Mouse (Mus musculus): ENCODE measurements around the gene Plekhh1. TPM values are rescaled to one million over a fixed set of nuclear protein-coding genes. Genes with fewer than 3 reads are reported as not detected.
A peak's percentile ranks its signal among the peaks of the same experiment; 100 is the strongest.

Gene Plekhh1
- total RNA-seq, 2 experiments from 2014 or later: 2.6 to 2.9 TPM

DNA sequence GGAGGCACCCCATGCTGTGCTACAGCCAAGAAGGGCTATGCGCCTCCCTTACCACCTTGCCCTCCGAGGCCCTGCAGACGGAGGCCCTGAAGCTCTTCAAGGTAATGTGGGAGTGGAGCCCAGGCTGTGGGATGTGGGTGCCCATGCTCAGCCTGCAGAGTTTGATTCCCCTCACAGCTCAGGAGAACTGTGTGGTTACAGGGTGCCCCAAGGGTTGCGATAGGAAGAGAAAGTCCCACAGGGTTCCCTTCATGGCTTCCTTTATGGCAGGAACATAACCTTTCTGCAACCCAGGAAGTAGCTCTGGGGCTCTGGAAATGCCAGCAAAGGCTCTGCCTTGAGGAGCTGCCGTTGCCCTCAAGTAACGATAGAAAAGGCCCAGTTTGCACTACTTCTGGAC, 41.0 kb downstream of the Plekhh1 start:
- no peak for DNase-seq (ENCODE audit: low spot score in 2 of 2)

DNA sequence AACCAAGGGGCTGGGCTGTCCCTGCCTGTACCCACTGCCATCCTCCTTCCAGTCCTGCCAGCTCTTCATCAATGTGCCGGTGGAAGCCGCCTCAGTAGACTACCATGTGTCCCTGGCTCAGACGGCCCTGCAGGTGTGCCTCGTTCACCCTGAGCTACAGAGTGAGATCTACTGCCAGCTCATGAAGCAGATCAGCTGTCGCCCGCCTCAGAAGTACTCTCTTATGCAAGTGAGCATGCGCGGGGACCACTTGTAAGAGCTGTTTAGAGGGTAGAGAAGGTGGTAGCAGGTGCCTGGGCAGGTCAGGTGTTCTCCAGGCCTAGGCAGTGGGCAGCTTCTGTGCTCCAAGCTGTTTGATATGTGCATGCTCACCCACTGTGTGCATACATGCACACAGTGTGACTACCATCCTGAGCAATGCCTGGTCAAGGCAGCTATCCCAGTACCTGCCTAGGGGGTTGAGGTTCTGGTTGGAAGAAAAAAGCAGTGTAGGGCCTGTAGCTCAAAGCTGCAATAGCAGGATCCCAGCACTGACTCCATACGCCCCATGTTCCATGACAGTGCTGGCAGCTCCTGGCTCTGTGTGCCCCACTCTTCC, 41.9 kb downstream of the Plekhh1 start:
- DNase-seq (ENCODE audit: low spot score in 2 of 2): no peak

DNA sequence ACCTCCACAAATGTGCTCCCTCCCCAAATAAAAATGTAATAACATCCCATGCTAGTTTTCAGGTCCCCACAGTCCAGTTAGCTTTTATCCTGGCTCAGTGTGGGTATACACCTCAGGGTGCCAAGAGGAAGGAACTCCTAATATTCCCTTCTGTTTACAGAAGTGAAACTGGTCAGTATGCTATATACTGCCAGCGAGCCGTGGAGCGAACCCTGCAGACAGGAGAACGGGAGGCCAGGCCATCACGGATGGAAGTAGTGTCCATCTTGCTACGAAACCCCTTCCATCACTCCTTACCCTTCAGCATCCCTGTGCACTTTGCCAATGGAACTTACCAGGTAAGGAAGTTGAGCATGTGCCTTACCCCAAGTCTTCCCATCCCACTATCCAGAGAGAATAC, 43.6 kb downstream of the Plekhh1 start:
- DNase-seq (ENCODE audit: low spot score in 2 of 2): no peak

DNA sequence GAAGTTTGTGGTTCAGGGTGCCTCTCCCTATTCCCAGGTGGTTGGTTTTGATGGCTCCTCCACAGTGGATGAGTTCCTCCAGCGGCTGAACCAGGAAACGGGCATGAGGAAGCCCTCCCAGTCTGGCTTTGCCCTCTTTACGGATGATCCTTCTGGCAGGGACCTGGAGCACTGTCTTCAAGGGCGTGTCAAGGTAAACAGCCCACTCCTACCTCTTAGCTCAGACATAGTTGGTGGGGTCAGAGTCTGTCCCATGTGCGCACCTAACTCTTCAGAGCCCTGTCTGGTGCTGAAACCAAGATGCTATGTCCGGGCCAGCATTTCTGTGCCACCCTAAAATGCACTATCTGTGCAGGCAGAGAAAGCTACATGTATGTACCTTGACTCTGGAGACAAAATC, 44.4 kb downstream of the Plekhh1 start:
- no peak for DNase-seq (ENCODE audit: low spot score in 2 of 2)

DNA sequence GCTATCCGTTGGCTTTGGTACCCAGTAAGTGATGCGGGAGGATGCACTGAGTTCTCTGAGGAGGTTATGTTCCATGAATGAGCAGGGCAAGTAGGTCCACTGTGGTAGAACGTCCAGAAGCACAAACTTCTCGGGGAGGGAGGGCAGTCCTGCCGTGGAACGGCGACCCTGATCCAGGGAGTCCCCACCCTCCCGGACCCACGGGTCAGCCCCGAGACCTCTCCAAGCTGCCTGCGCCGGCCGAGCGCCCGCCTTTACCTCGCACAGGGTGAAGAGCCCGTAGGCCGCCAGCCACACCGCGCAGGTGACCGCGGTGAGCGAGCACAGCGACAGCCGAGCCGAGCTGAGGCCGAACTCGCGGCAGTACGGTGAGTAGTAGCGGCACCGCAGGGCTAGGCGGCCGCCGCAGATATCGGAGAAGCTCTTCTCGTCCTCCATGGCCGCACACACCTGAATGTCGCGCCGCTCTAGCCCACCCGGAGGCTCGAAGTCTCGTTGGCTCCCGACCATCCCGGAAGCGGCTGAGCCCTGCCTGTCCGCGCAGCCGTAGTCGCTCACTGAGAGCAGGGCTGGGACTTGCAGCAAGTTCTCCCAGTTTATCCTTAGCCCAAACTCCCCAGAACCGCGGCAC, 60.3 kb downstream of the Plekhh1 start, which contains the start of gene Pigh:
TSS of gene Pigh (minus strand) at position 470 of the 631 bp plus-strand sequence.
- DNase-seq (ENCODE audit: low spot score in 2 of 2): peak; percentile 84 to 88

DNA sequence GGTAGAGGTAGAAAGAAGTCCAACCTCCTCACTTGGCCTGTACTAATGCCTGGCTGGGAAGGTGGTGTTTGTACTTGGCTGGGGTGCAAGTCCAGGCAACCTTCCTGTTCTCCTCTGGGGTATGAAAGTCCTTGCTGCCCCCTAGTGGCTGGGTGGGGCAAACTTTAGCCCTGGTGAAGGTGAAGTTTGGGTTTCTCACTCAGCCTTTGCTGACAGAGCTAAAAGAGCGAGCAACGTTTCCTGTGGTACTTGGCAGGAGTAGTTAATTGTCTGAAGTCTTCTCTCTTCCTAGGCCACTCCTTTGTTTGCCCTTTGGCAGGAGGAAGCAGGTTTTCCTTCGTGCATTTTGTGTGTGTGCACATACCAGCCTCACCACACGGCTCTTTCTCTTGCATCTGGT, 63.6 kb downstream of the Plekhh1 start:
- DNase-seq (ENCODE audit: low spot score in 2 of 2): peak; percentile 41 to 47

DNA sequence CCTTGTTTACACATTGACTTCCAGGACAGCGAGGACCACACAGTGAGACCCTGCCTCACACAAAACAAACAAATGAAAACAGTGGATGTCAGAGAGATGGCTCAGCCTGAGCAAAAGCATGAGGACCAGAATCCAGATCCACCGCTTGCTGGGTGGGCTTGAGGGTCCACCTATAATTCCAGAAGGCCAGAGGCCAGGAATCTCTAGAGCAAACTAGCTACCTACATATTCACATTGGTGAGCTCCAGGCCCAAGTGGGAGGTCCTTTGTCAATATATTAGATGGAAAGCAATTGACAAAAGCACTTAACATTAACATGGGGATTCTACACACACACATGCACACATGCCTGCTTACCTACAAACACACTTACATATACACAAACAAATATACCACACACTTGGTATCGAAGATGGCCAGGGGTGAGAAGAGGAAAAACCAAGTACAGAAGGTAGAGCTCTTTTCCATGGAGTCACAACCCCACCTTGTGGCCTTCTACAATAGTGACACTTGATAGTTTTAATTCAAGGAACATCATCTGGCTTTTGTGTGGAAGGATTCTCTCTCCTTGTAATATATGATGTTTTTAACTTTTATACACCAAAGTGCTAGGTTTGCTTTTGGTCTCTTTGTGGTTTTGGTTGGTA, 68.3 kb downstream of the Plekhh1 start:
- DNase-seq (ENCODE audit: low spot score in 2 of 2): peak; percentile 32 to 38

DNA sequence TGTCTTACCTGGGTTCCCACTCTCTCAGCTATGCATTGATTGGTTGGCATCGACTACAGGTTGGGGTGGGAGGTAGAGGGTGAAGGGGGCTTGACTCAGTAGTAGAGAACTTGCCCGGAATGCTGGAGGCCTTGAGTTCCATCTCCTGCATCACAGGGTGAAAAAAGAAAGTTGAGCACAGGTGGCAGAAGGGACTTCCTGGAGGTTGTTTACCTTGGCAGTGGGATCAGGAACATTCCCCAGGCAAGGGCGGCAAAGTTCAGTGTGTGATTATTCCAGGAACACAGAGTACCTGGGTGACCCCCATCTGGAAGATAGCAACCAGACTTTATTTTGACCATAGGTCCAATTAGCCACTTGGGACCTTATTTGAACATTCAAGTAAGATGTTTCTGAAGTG, 74.8 kb downstream of the Plekhh1 start:
- no peak for DNase-seq (ENCODE audit: low spot score in 2 of 2)

DNA sequence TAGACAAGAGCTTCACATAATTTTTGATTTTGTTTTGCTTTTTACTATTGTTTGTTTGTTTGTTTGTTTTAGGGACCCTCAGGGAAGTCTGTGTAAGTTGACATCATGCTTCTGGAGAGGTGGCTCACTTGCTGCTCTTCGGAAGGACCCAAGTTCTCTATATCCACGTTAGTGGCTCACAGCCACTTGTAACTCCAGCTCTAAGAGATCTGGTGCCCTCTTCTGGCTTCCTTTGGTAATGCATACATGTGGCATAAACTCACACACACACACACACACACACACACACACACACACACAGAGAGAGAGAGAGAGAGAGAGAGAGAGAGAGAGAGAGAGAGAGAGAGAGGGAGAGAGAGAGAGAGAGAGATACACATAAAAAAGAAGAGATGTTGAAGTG, 75.6 kb downstream of the Plekhh1 start:
- DNase-seq (ENCODE audit: low spot score in 2 of 2): no peak

DNA sequence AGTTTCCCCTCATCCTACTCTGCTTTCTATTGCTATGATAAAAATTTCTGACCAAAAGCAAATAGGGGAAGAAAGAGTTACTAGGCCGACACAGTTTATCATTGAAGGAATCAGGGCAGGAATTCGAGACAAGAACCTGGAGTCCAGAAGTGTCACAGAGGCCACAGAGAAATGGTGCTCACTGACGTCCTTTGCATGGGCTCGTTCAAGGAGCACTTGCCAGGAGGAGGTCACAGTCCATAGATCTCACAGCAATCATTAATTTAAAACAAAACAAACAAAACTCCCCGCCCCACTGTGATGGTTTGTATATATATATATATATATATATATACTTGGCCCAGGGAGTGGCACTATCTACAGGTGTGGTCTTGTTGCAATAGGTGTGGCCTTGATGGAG, 76.3 kb downstream of the Plekhh1 start:
- no peak for DNase-seq (ENCODE audit: low spot score in 2 of 2)

DNA sequence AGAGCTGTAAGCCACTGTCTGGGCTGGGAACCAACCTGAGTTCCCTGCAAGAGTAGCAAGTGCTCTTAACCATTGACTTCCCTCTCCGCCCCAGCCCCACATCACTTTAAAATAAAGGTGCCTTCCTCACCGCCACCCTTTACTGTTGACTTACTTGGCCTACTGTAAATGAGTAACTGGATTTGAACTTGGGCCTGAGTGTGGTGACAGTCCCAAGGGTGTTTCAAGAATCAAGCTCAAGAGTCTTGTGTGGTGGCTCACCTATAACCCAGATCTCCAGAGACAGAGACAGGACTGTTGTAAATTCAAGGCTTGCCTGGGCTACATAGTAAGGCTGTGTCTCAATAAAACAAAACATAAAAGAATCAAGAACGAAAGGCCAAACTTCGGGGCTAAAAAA, 90.0 kb downstream of the Plekhh1 start:
- no peak for DNase-seq (ENCODE audit: low spot score in 2 of 2)

DNA sequence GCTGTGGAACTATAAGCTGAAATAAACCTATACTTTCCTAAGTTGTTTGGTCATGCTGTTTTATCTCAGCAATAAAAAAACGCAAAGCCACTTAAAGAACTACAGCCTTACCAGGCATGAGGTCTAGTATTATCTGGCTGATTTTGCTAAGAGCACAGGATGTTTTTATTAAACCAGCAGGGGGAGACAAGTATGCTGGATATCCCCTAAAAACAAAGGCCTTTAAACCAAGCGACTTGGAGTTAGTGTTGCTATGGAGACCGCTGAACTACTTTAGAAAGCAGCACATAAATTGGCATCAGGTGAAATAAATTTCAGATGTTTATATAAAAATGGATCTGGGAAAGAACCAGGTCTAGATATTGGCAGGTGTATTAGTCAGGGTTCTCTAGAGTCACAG, 93.9 kb downstream of the Plekhh1 start:
- no peak for DNase-seq (ENCODE audit: low spot score in 2 of 2)

DNA sequence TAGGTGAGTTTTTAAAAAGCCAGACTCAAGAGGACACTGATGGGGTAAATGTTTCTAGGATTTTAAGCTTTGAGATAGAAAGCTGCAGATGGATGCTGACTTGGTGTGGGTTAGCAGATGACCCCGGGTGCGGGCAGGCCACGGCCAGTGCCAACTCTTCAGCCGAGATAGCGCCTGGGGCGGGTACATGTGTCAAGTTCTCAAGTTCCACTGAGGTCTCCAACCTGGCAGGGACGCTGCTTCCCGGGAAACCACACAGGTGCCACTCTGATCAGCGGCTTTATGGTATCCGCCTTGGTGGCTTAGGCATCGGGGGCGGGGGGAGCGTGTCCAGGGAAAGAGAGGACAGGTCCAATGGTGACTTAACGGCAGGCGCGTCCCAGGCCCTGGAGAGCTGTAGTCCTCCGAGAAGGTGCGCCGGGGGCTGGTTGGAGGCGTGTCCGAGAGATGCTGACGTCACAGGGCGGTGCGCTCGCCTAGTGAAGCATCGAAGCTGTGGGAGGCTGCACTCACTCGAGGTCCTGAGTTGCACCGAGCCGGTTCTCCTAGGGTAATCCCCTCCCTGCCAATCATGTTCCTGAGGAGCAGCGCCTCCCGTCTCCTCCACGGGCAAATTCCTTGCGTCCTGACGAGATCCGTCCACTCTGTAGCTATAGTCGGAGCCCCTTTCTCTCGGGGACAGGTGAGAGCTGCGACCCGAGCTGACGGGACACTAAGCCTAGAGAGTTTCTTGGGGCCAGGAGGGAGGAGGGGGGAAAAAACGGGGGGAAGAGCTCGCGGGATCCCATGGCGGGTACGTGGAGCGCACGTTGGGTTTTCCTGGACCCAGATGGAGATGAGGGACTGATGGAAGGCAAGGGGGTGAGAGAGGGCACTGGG, 101.6 kb downstream of the Plekhh1 start, which contains the start of gene Arg2:
TSS of gene Arg2 (plus strand) at position 479 of the 879 bp plus-strand sequence.
- peak; percentile 59 to 66 for DNase-seq (ENCODE audit: low spot score in 2 of 2)

Other genes with a start within 250 kb of the Plekhh1 start
- 100 to 1,000 TPM; 181 to 190 TPM for gene Atp6v1d, start 167.5 kb upstream of the Plekhh1 start, total RNA-seq (2021)
- gene Eif2s1, start 167.3 kb upstream of the Plekhh1 start, total RNA-seq (2021): 10 to 100 TPM; 49.4 to 60.6 TPM
- under 1 TPM; 0.30 to 0.56 TPM for gene Plek2, start 122.2 kb upstream of the Plekhh1 start, total RNA-seq (2021)
- 10 to 100 TPM; 88.7 to 96.9 TPM for gene Tmem229b, start 21.5 kb upstream of the Plekhh1 start, total RNA-seq (2021)
- gene Pigh, start 60.5 kb downstream of the Plekhh1 start, total RNA-seq (2021): 10 to 100 TPM in 1 of 2 experiments, 1 to 10 TPM in 1; 9.9 to 10.8 TPM
- gene Arg2, start 101.6 kb downstream of the Plekhh1 start, total RNA-seq (2021): 10 to 100 TPM; 10.4 to 11.4 TPM
- gene Vti1b, start 143.5 kb downstream of the Plekhh1 start, total RNA-seq (2021): 100 to 1,000 TPM; 137 to 139 TPM
- gene Rdh11, start 163.1 kb downstream of the Plekhh1 start, total RNA-seq (2021): 10 to 100 TPM; 30.0 to 30.5 TPM
- gene Rdh12, start 179.8 kb downstream of the Plekhh1 start, total RNA-seq (2021): 1 to 10 TPM; 1.6 to 2.0 TPM